Mouse (Mus musculus) thymus, postnatal 0 days (tissue): ENCODE results near the gene Sertad3. TPM values are rescaled to one million over a fixed set of nuclear protein-coding genes. Genes with fewer than 3 reads are reported as not detected.

Source experiments
- DNase-seq: peaks from one replicate; pipeline ENCODE4 v3.0.0-alpha.2; 2015; ENCODE audit warnings: low spot score
- polyA plus RNA-seq: library from polyadenylated mRNA; unstranded; fragments of >200 nt; fragmentation: Nextera tagmentation; extraction: Ambion mirVana; gene quantifications from 2 replicates; pipeline ENCODE4 v1.2.1, GENCODE M21; 2015

Sertad3 gene
- polyA plus RNA-seq = 29.0 and 31.0 TPM in 2 replicates

DNA sequence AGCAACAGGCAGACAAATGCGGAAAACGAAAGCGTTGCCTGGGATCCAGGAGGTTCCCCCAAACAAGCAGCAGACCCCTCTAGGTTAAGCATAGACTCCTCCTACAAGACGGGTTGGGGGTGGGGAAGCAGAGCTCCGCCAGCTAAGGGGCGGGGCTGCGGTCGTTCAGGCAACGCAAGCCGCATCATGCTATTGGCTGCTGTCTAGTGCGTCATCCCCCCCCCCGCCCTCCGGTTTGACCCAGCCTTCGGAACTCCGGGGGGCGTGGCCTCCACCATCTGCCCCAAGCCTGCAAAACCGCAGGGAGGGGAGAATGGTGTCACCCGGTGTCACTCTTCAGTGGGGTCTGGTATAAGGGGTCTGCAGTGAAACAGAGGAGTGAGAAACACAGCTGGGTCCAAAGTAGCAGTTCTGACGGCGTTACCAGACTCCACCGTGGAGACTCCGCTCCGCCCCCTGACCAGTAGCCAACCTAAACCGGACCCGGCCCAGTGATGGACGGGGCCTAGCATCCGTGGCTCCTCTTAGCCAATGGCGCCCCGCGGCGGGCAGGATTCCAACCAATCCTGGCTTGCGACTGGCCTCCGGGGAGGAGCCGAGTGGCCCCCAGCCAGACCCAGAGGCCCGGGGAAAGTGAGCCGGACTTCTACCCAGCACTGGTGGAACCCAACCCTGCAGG, at the start of gene Sertad3:
Sertad3 (plus strand) TSS at position 613 of the 679 bp plus-strand sequence.
- peak; percentile 99 for DNase-seq

DNA sequence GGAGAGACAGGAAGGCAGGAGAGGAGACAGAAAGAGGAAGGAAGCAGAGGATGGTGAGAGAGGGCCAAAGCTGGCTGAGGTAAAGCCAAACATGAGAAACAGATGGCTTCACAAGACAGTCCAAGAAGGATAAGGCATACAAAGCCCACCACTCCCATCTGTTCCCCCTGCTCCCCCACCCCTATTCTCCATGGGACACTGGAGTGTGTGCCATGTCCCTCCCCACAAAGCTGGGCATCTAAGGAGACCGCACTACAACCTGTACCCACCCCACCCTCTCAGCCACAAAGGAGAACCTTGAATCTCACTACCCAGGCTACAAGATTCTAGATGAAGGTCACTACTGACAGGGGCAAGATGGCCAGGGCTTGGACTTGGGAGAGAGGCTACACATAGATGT, 46.2 kb upstream of the Sertad3 start:
- no peak for DNase-seq

- no peak for DNase-seq
Measured at GRCm38 (mm10) chr7:27428002-27428401, 45.6 kb upstream of the Sertad3 start.

DNA sequence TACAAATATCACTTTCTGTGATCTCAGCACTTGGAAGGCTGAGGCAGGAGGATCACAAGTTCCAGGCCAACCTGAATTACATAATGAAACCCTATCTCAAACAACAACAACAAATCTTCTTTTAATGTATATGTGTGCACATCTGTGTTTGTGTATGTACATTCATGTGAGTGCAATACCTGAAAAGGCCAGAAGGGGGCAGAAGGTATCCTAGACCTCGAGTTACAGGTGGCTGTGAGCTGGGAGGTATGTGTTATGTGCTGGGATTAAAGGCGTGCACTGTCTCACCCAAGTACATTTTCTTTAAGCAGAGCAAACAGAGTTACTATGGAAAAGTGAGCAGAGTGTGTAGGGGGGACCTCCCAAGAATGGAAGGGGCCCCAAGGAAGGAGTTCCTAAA, 44.4 kb upstream of the Sertad3 start:
- DNase-seq = no peak

DNA sequence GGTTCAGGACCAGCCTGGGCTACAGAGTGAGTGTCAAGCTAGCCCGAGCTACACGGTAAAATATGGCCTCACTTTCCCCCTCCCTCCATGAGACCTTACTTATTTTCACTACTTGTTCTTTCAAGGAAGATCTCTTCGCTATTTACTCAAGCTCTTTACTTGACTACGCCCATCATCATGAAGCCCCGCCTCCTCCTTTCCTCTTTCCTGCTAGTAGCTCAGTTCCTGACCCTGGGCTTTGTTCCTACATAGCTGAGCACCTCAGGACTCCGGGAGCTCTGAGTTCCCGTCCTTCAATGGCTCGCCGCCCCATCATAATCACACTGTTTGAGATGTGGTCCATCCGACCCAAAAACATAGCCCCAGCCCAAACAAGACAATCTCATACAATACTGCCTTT, 40.2 kb upstream of the Sertad3 start:
- no peak for DNase-seq

DNA sequence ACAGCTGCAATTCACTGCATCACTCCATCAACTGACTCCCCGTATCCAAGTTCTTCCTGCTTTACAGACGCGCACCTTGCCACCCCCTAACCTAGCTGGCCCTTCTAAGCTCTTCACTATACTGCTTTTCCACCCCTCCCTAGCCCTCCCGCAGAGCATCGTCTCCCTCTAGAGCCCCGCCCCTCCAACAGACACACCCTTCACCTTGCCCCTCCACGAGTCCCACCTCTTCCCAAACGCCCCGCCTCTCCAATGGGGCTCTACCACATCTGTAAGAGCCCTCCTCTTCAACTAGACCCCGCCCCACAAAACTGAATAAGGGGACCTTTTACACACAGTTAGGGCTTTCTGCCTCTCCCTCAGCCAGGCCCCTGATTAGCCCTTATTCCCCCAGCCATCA, 39.8 kb upstream of the Sertad3 start:
- no peak for DNase-seq

DNA sequence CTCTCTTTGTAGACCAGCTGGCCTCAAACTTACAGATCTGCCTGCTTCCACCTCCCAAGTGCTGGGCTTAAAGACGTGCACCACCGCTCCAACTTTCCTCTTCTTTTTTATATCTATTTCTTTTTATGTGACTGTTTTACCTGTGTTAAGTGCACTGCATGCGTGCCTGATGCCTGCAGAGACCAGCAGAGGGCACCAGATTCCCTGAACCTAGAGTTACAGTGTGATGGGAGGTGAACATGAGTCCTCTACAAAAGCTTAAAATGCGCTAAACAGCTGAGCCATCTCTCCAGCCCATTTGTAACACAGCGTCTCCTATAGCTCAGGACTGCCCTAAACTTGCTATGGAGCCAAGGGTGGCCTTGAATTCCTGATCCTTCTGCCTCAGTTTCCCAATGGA, 36.0 kb upstream of the Sertad3 start:
- DNase-seq = peak; percentile 62

GRCm38 (mm10) chr7:27440014-27440413, 33.6 kb upstream of the Sertad3 start:
- DNase-seq = no peak

DNA sequence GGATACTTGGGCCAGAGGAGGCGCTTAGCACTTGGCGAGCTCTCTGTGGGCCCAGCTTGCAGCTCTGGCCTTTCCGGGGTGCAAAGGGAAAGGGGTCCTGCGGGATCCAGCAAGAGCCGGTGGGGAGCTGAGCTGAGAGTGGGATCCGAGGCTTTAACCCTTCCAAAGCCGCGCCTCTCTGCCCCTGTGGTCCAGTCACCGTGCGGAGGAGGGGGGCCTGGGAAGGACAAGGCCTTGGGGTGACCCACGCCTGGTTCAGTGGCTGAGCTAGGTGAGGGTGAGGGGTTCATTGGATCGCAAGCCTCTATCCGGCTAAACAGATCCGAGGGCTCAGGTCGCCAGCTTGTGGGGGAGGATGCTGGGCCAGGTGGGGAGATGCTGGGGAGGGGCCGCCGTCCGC, 27.5 kb upstream of the Sertad3 start:
- DNase-seq = peak; percentile 7

GRCm38 (mm10) chr7:27446521-27447418, 26.8 kb upstream of the Sertad3 start:
- peak; percentile 2 for DNase-seq

GRCm38 (mm10) chr7:27447419-27448286, 25.9 kb upstream of the Sertad3 start, which contains the start of the genes Sptbn4 and Blvrb:
Sptbn4 (minus strand) TSS chr7:27447686.
Blvrb (plus strand) TSS chr7:27447978.
- peak; percentile 99 for DNase-seq

- DNase-seq = no peak
Measured at GRCm38 (mm10) chr7:27448421-27449206, 25.0 kb upstream of the Sertad3 start.

- DNase-seq = peak; percentile 43
Measured at GRCm38 (mm10) chr7:27449256-27449862, 24.2 kb upstream of the Sertad3 start.

DNA sequence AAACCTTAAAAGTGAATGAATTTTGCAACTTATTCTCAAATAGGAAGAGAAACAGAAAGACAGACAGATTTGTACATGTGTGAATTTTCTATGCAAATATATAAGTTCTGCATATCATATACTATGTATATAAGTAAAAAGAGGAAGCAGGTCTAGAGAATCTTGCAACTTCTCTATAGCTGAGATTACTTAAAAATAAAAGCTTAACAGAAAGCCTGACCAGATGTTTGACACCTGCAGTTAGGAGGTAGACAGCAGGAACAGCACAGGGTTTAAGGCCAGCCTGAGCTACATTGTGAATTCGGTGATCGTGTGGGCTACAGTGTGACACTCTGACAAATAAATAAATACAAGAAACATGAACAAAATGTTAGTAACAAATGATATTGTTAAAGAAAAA, 22.2 kb upstream of the Sertad3 start:
- DNase-seq = no peak

DNA sequence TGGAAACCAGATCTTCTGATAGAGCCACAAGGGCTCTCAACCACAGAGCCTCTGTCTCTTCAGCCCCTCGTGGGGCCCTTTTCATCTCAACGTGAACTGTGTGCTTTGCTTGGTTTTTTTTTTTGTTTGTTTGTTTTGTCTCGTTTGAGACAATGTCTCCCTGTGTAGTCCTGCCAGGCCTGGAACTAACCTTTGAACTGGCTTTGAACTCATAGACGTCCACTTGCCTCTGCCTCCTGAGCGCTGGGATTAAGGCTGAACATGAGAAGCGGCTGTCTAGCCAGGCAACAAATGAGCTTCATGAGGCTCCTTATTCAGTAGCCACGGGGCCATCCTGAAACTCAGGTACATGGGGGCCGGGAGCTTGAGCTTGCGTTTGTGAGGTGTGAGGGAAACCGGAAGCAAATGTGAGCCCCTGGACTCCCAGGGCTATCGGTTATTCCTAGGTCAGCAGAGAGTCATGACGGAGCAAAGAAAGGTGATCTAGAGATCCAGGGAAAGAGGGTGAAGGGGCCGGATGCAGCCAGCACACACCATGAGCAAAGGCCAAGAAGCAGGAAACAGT, 21.3 kb upstream of the Sertad3 start:
- no peak for DNase-seq

GRCm38 (mm10) chr7:27454461-27455121, 19.0 kb upstream of the Sertad3 start:
- no peak for DNase-seq

DNA sequence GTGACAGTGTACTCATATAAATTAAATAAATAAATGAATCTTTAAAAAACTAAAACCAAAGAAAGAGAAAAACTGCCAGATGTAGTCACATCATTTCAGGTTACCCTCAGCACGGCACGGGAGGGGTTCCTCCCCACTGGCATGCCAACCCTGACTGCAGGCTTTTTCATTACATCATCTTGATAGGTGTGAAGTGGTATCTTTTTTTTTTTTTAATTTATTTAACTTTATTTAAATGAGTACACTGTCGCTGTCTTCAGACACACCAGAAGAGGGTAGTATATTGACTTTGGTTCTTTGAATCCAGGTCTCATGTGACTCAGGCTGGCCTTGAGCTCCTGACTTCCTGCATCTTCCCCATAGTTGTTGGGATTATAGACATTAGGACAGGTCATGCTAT, 18.3 kb upstream of the Sertad3 start:
- DNase-seq = no peak

GRCm38 (mm10) chr7:27458614-27459013, 15.0 kb upstream of the Sertad3 start:
- DNase-seq = no peak

DNA sequence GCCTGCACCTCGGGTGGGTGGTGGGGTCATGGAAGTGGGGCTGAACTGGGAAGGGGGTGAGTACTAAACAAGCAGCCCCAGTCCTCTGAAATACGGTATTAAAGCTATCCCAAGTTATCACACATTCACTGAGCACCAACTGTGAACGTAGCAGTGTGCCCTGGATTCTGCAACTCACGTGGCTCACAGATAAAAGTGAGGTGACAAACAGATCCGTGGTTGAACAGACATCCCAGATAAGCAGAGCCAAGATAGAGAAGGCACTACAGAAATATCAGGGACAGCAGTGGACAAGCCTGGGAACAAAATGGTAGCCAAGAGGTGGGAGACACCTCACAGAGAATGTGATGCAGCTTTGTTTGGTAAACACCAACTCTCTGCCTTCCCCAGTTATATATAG, 13.9 kb upstream of the Sertad3 start:
- no peak for DNase-seq
